Mouse (Mus musculus): ENCODE data around the gene Calhm6.

- TF ChIP-seq POLR2A (IDR thresholded peaks at IDR 0.05; ENCODE audit: borderline replicate concordance, low read depth, low read length) (no peak), CTCF (IDR thresholded peaks at IDR 0.05; ENCODE audit: low read depth, low read length) (no peak)
Measured at GRCm38 (mm10) chr10:34172663-34173282, 45.0 kb upstream of the Calhm6 start.

Measured in bone marrow macrophage, adult 2 months (primary cell).